Mouse (Mus musculus) 3134 (cell line): Measurements from ENCODE around the gene Klk11.

Source experiments
- DNase-seq: peaks from one replicate; pipeline ENCODE4 v3.0.0-alpha.2; 2011; ENCODE audit warnings: low spot score; ENCODE audit not compliant: insufficient read length; ENCODE audit errors: extremely low read depth

The Klk11 gene

GRCm38 (mm10) chr7:43774364-43774763 lies at the start of gene Klk11:
Gene Klk11 (plus strand): TSS chr7:43774604.
- peak; percentile 48 for DNase-seq

- DNase-seq, result no peak
These were observed 26.6 kb upstream of the Klk11 start for GRCm38 (mm10) chr7:43747788-43748187.

GRCm38 (mm10) chr7:43752806-43753205 lies 21.6 kb upstream of the Klk11 start:
- no peak for DNase-seq

- DNase-seq, result no peak
These were observed 7.9 kb upstream of the Klk11 start for GRCm38 (mm10) chr7:43766484-43766883.

- no peak for DNase-seq
These were observed 5.8 kb upstream of the Klk11 start, which contains the start of gene Klk12 for GRCm38 (mm10) chr7:43768597-43768996. Gene Klk12 (plus strand): TSS chr7:43768897.

- DNase-seq, result no peak
These were observed 4.8 kb upstream of the Klk11 start for GRCm38 (mm10) chr7:43769636-43770035.

GRCm38 (mm10) chr7:43770701-43771100 lies 3.7 kb upstream of the Klk11 start:
- no peak for DNase-seq

GRCm38 (mm10) chr7:43771916-43772315 lies 2.5 kb upstream of the Klk11 start:
- no peak for DNase-seq

GRCm38 (mm10) chr7:43772901-43773300 lies 1.5 kb upstream of the Klk11 start:
- peak; percentile 40 for DNase-seq

GRCm38 (mm10) chr7:43774802-43775201 lies 398 bp downstream of the Klk11 start:
- DNase-seq, result peak; percentile 49

GRCm38 (mm10) chr7:43775311-43776057 lies 1.1 kb downstream of the Klk11 start:
- peak; percentile 39 for DNase-seq

GRCm38 (mm10) chr7:43776506-43776905 lies 2.1 kb downstream of the Klk11 start:
- no peak for DNase-seq

GRCm38 (mm10) chr7:43777423-43777822 lies 3.0 kb downstream of the Klk11 start:
- no peak for DNase-seq

- DNase-seq, result no peak
These were observed 4.0 kb downstream of the Klk11 start for GRCm38 (mm10) chr7:43778176-43778970.

- DNase-seq, result no peak
These were observed 5.8 kb downstream of the Klk11 start for GRCm38 (mm10) chr7:43780241-43780640.

GRCm38 (mm10) chr7:43780746-43781145 lies 6.3 kb downstream of the Klk11 start, which contains the start of gene Klk10:
Gene Klk10 (plus strand): TSS chr7:43781035.
- no peak for DNase-seq

- DNase-seq, result no peak
These were observed 7.1 kb downstream of the Klk11 start for GRCm38 (mm10) chr7:43781541-43781940.

GRCm38 (mm10) chr7:43782275-43783265 lies 8.2 kb downstream of the Klk11 start:
- peak; percentile 49 for DNase-seq

GRCm38 (mm10) chr7:43785286-43785685 lies 10.9 kb downstream of the Klk11 start:
- no peak for DNase-seq

GRCm38 (mm10) chr7:43788096-43788495 lies 13.7 kb downstream of the Klk11 start:
- peak; percentile 30 for DNase-seq

GRCm38 (mm10) chr7:43789295-43789694 lies 14.9 kb downstream of the Klk11 start:
- no peak for DNase-seq
